Mouse (Mus musculus): ENCODE measurements around the gene Olfr600. TPM values are rescaled to one million over a fixed set of nuclear protein-coding genes. Genes with fewer than 3 reads are reported as not detected.

Olfr600 gene
- polyA plus RNA-seq (2017; shearing (Covaris generic)), result under 1 TPM in 1 of 2 experiments, not detected in 1; 0.89 TPM

GRCm38 (mm10) chr7:103349569-103349968 is at the start of gene Olfr600:
TSS of gene Olfr600 (minus strand) at chr7:103349669.

GRCm38 (mm10) chr7:103386077-103386476 is 36.6 kb upstream of the Olfr600 start, which contains the start of gene Olfr603:
TSS of gene Olfr603 (minus strand) at chr7:103386177.

GRCm38 (mm10) chr7:103362555-103362954 is 13.1 kb upstream of the Olfr600 start, which contains the start of gene Olfr601:
TSS of gene Olfr601 (minus strand) at chr7:103362655.

GRCm38 (mm10) chr7:103335617-103336016 is 13.9 kb downstream of the Olfr600 start, which contains the start of gene Olfr599:
TSS of gene Olfr599 (plus strand) at chr7:103335917.

GRCm38 (mm10) chr7:103323268-103323667 is 26.2 kb downstream of the Olfr600 start, which contains the start of gene Olfr598:
TSS of gene Olfr598 (plus strand) at chr7:103323568.

GRCm38 (mm10) chr7:103316015-103316414 is 33.5 kb downstream of the Olfr600 start, which contains the start of gene Olfr597:
TSS of gene Olfr597 (plus strand) at chr7:103316315.

GRCm38 (mm10) chr7:103305348-103305747 is 44.1 kb downstream of the Olfr600 start, which contains the start of gene Olfr596:
TSS of gene Olfr596 (plus strand) at chr7:103305648.

Other genes with a start within 250 kb of the Olfr600 start
- not detected for gene Olfr586, start 224.0 kb downstream of the Olfr600 start, polyA plus RNA-seq (2017; shearing (Covaris generic))
- under 1 TPM in 1 of 2 experiments, not detected in 1; 0.32 TPM for gene Olfr588-ps1, start 208.8 kb downstream of the Olfr600 start, polyA plus RNA-seq (2017; shearing (Covaris generic))
- not detected for gene Olfr589, start 193.3 kb downstream of the Olfr600 start, polyA plus RNA-seq (2017; shearing (Covaris generic))
- gene Olfr591, start 171.3 kb downstream of the Olfr600 start, polyA plus RNA-seq (2017; shearing (Covaris generic)), result 1 to 10 TPM in 1 of 2 experiments, under 1 TPM in 1; 0.42 to 1.0 TPM
- under 1 TPM; 0.06 to 0.20 TPM for gene Olfr592, start 164.9 kb downstream of the Olfr600 start, polyA plus RNA-seq (2017; shearing (Covaris generic))
- not detected for gene Olfr593, start 137.8 kb downstream of the Olfr600 start, polyA plus RNA-seq (2017; shearing (Covaris generic))
- gene Olfr594, start 132.7 kb downstream of the Olfr600 start, polyA plus RNA-seq (2017; shearing (Covaris generic)), result 1 to 10 TPM in 1 of 2 experiments, not detected in 1; 1.1 TPM
- gene Usp17ld, start 97.2 kb downstream of the Olfr600 start, polyA plus RNA-seq (2017; shearing (Covaris generic)), result not detected
- under 1 TPM in 1 of 2 experiments, not detected in 1; 0.29 TPM for gene Olfr596, start 44.0 kb downstream of the Olfr600 start, polyA plus RNA-seq (2017; shearing (Covaris generic))
- under 1 TPM; 0.10 to 0.17 TPM for gene Olfr597, start 33.4 kb downstream of the Olfr600 start, polyA plus RNA-seq (2017; shearing (Covaris generic))
- not detected for gene Olfr598, start 26.1 kb downstream of the Olfr600 start, polyA plus RNA-seq (2017; shearing (Covaris generic))
- not detected for gene Olfr599, start 13.8 kb downstream of the Olfr600 start, polyA plus RNA-seq (2017; shearing (Covaris generic))
- gene Olfr601, start 13.0 kb upstream of the Olfr600 start, polyA plus RNA-seq (2017; shearing (Covaris generic)), result 1 to 10 TPM in 1 of 2 experiments, under 1 TPM in 1; 0.59 to 2.7 TPM
- gene Olfr603, start 36.5 kb upstream of the Olfr600 start, polyA plus RNA-seq (2017; shearing (Covaris generic)), result 1 to 10 TPM in 1 of 2 experiments, not detected in 1; 2.6 TPM
- gene Usp17lc, start 65.4 kb upstream of the Olfr600 start, polyA plus RNA-seq (2017; shearing (Covaris generic)), result not detected
- gene Olfr605, start 95.8 kb upstream of the Olfr600 start, polyA plus RNA-seq (2017; shearing (Covaris generic)), result not detected
- not detected for gene Olfr606, start 99.4 kb upstream of the Olfr600 start, polyA plus RNA-seq (2017; shearing (Covaris generic))
- gene Olfr607, start 114.5 kb upstream of the Olfr600 start, polyA plus RNA-seq (2017; shearing (Covaris generic)), result under 1 TPM; 0.05 to 0.20 TPM
- gene Olfr608, start 120.2 kb upstream of the Olfr600 start, polyA plus RNA-seq (2017; shearing (Covaris generic)), result under 1 TPM in 1 of 2 experiments, not detected in 1; 0.56 TPM
- under 1 TPM in 1 of 2 experiments, not detected in 1; 0.05 TPM for gene Olfr609, start 148.4 kb upstream of the Olfr600 start, polyA plus RNA-seq (2017; shearing (Covaris generic))
- not detected for gene Olfr610, start 162.5 kb upstream of the Olfr600 start, polyA plus RNA-seq (2017; shearing (Covaris generic))
- not detected for gene Olfr611, start 171.2 kb upstream of the Olfr600 start, polyA plus RNA-seq (2017; shearing (Covaris generic))
- not detected for gene Olfr612, start 193.0 kb upstream of the Olfr600 start, polyA plus RNA-seq (2017; shearing (Covaris generic))
- not detected for gene Olfr613, start 198.4 kb upstream of the Olfr600 start, polyA plus RNA-seq (2017; shearing (Covaris generic))
- not detected for gene Olfr615, start 206.4 kb upstream of the Olfr600 start, polyA plus RNA-seq (2017; shearing (Covaris generic))
- gene Olfr616, start 219.5 kb upstream of the Olfr600 start, polyA plus RNA-seq (2017; shearing (Covaris generic)), result not detected
- not detected for gene Olfr617, start 223.4 kb upstream of the Olfr600 start, polyA plus RNA-seq (2017; shearing (Covaris generic))
- not detected for gene Olfr618, start 240.4 kb upstream of the Olfr600 start, polyA plus RNA-seq (2017; shearing (Covaris generic))

Measured in inflammation-experienced regulatory T-cells (primary cell).